8 mouse cellular contexts compared by ENCODE assay signal in genomic region chr11:54028997-54029396, GRCm38 (mm10). TPM values are rescaled to one million over a fixed set of nuclear protein-coding genes. Genes with fewer than 3 reads are reported as not detected.
A peak's percentile ranks its signal among the peaks of the same experiment; 100 is the strongest.
DNase-seq lines count a peak whose midpoint lies in the region; ATAC-seq lines count a peak whose summit lies in the region.

No protein-coding gene starts in this region.

- no peak for DNase-seq in heart, adult 9 months (ENCODE audit: low spot score in 2 of 2)
- no peak for DNase-seq in right cerebral cortex, adult 18-20 months
- no peak for DNase-seq in urinary bladder, postnatal 14 days (ENCODE audit: low spot score)

- H3K4me1 ChIP-seq in heart, embryonic 14.5 days (ENCODE audit: control insufficient read depth in 2 of 2, insufficient read depth in 2 of 2, low read length in 2 of 2), result peaks cover 5 to 8% of the 10 kb centered on the region in 2 experiments
- H3K4me1 ChIP-seq in brown adipose tissue, adult 24 weeks (ENCODE audit: control insufficient read depth, insufficient read depth, insufficient read length, low read length), result peaks cover 5% of the 10 kb centered on the region
- peaks cover 26% of the 10 kb centered on the region for H3K4me1 ChIP-seq in hindbrain, embryonic 15.5 days (replicated peaks)
- peaks cover 16% of the 10 kb centered on the region for H3K4me1 ChIP-seq in midbrain, embryonic 13.5 days (replicated peaks)

- WGBS in heart, embryonic 14.5 days, result 79% methylated on average over 4 of the region's 4 CpGs
- 75% methylated on average over 4 of the region's 4 CpGs for WGBS in hindbrain, embryonic 15.5 days
- WGBS in midbrain, embryonic 13.5 days, result 74% methylated on average over 4 of the region's 4 CpGs

- H3K4me3 ChIP-seq in heart, embryonic 14.5 days (ENCODE audit: control insufficient read depth in 1 of 2, insufficient read depth in 1 of 2, low read depth in 1 of 2, low read length in 2 of 2), result peak overlapping the region in 1 of 2 experiments; percentile 55; a peak in 2 of 4 replicates
- peak overlapping the region; percentile 77 for H3K4me3 ChIP-seq in brown adipose tissue, adult 24 weeks (ENCODE audit: insufficient read depth, low read depth, low read length)
- H3K4me3 ChIP-seq in hindbrain, embryonic 15.5 days, result peak overlapping the region; percentile 57
- H3K4me3 ChIP-seq in midbrain, embryonic 13.5 days (replicated peaks), result no peak overlapping the region

- no peak for ATAC-seq in heart, embryonic 14.5 days (ENCODE audit: insufficient number of reproducible peaks, insufficient read depth, low FRiP score, low read depth)
- no peak for ATAC-seq in hindbrain, embryonic 15.5 days (ENCODE audit: low FRiP score, low read depth)
- no peak for ATAC-seq in midbrain, embryonic 13.5 days
- no peak for ATAC-seq in CD4-positive, CD25-positive, alpha-beta regulatory T cell, adult 4 months

- H3K9me3 ChIP-seq in heart, embryonic 14.5 days (ENCODE audit: control insufficient read depth, low read length), result no peaks in the 10 kb centered on the region
- H3K9me3 ChIP-seq in hindbrain, embryonic 15.5 days, result no peaks in the 10 kb centered on the region
- H3K9me3 ChIP-seq in midbrain, embryonic 13.5 days, result no peaks in the 10 kb centered on the region

- peaks cover 32% of the 10 kb centered on the region for H3K27me3 ChIP-seq in heart, embryonic 14.5 days (ENCODE audit: control insufficient read depth, insufficient read depth, low read length)
- no peaks in the 10 kb centered on the region for H3K27me3 ChIP-seq in hindbrain, embryonic 15.5 days
- peaks cover 43% of the 10 kb centered on the region for H3K27me3 ChIP-seq in midbrain, embryonic 13.5 days

- peak overlapping the region; percentile 97 for H3K4me2 ChIP-seq in heart, embryonic 14.5 days (ENCODE audit: low read length)
- peak overlapping the region; percentile 97 for H3K4me2 ChIP-seq in hindbrain, embryonic 15.5 days
- peak overlapping the region; percentile 98 for H3K4me2 ChIP-seq in midbrain, embryonic 13.5 days (replicated peaks)

- H3K9ac ChIP-seq in heart, embryonic 14.5 days (ENCODE audit: low read length), result peak overlapping the region; percentile 74
- H3K9ac ChIP-seq in hindbrain, embryonic 15.5 days, result 0 out of 2 replicates have a peak overlapping the region, but pooled peaks have one; percentile 59
- H3K9ac ChIP-seq in midbrain, embryonic 13.5 days (replicated peaks), result peak overlapping the region; percentile 75; the same call in 1 of the 2 replicates

- H3K36me3 ChIP-seq in heart, embryonic 14.5 days (ENCODE audit: control insufficient read depth, insufficient read depth, low read length), result no peaks in the 10 kb centered on the region
- H3K36me3 ChIP-seq in hindbrain, embryonic 15.5 days, result no peaks in the 10 kb centered on the region
- H3K36me3 ChIP-seq in midbrain, embryonic 13.5 days, result no peaks in the 10 kb centered on the region

- no peak overlapping the region for H3K27ac ChIP-seq in heart, embryonic 14.5 days (replicated peaks in 1 of 2; ENCODE audit: control insufficient read depth in 1 of 2, insufficient read depth in 1 of 2, low read depth in 2 of 2, low read length in 2 of 2)
- peak overlapping the region; percentile 60 for H3K27ac ChIP-seq in brown adipose tissue, adult 24 weeks (replicated peaks; ENCODE audit: low read depth, low read length)
- no peak overlapping the region for H3K27ac ChIP-seq in hindbrain, embryonic 15.5 days (replicated peaks)
- H3K27ac ChIP-seq in midbrain, embryonic 13.5 days, result no peak overlapping the region

RNA-seq across cellular contexts. Expression of gene Slc22a4, which starts 1.1 kb away (rescaled TPM):
- polyA plus RNA-seq in heart, embryonic 14.5 days (2014; fragmentation: Nextera tagmentation; extraction: Ambion mirVana), result 0.26 and 1.3 TPM in 2 replicates
- polyA plus RNA-seq in brown adipose tissue, adult 24 weeks (2012; ENCODE audit: insufficient read depth, insufficient read length, missing spikeins), result 1.8 and 3.5 TPM in 2 replicates
- 4.4 and 5.3 TPM in 2 replicates for polyA plus RNA-seq in hindbrain, embryonic 15.5 days (2015; fragmentation: Nextera tagmentation; extraction: Ambion mirVana)
- polyA plus RNA-seq in midbrain, embryonic 13.5 days (2015; fragmentation: Nextera tagmentation; extraction: Ambion mirVana), result 1.0 and 1.3 TPM in 2 replicates
- not detected for polyA plus RNA-seq in CD4-positive, CD25-positive, alpha-beta regulatory T cell, adult 4 months (2017; shearing (Covaris generic))

RNA-seq across cellular contexts. Expression of gene Pdlim4, which starts 39.8 kb away (rescaled TPM):
- polyA plus RNA-seq in heart, embryonic 14.5 days (2014; fragmentation: Nextera tagmentation; extraction: Ambion mirVana), result 11.5 and 14.6 TPM in 2 replicates
- 2.9 and 3.5 TPM in 2 replicates for polyA plus RNA-seq in brown adipose tissue, adult 24 weeks (2012; ENCODE audit: insufficient read depth, insufficient read length, missing spikeins)
- polyA plus RNA-seq in hindbrain, embryonic 15.5 days (2015; fragmentation: Nextera tagmentation; extraction: Ambion mirVana), result 28.2 and 33.4 TPM in 2 replicates
- polyA plus RNA-seq in midbrain, embryonic 13.5 days (2015; fragmentation: Nextera tagmentation; extraction: Ambion mirVana), result 23.0 and 23.7 TPM in 2 replicates
- polyA plus RNA-seq in CD4-positive, CD25-positive, alpha-beta regulatory T cell, adult 4 months (2017; shearing (Covaris generic)), result 1 to 10 TPM in 1 of 2 experiments, under 1 TPM in 1; 0.91 to 1.3 TPM

RNA-seq across cellular contexts. Expression of gene Slc22a21, which starts 48.9 kb away (rescaled TPM):
- 2.6 and 2.9 TPM in 2 replicates for polyA plus RNA-seq in heart, embryonic 14.5 days (2014; fragmentation: Nextera tagmentation; extraction: Ambion mirVana)
- 1.4 and 1.8 TPM in 2 replicates for polyA plus RNA-seq in brown adipose tissue, adult 24 weeks (2012; ENCODE audit: insufficient read depth, insufficient read length, missing spikeins)
- 3.1 and 3.7 TPM in 2 replicates for polyA plus RNA-seq in hindbrain, embryonic 15.5 days (2015; fragmentation: Nextera tagmentation; extraction: Ambion mirVana)
- polyA plus RNA-seq in midbrain, embryonic 13.5 days (2015; fragmentation: Nextera tagmentation; extraction: Ambion mirVana), result 1.7 and 1.8 TPM in 2 replicates
- polyA plus RNA-seq in CD4-positive, CD25-positive, alpha-beta regulatory T cell, adult 4 months (2017; shearing (Covaris generic)), result under 1 TPM in 1 of 2 experiments, not detected in 1; 0.55 TPM
